Mouse (Mus musculus) liver, adult 2 months (tissue): Measurements from ENCODE around the gene Zbtb45.

Experiments
- CTCF ChIP-seq: fragments of 200-500 bp; IDR thresholded peaks from 2 replicates; pipeline ENCODE4 v1.5.1; 2011; ENCODE audit warnings: low read depth, low read length, control low read depth
- POLR2A ChIP-seq: fragments of 200-500 bp; IDR thresholded peaks from 2 replicates; pipeline ENCODE4 v1.6.1; 2011; ENCODE audit warnings: low read length, control low read depth; ENCODE audit not compliant: insufficient read depth; ENCODE audit errors: extremely low read depth

DNA sequence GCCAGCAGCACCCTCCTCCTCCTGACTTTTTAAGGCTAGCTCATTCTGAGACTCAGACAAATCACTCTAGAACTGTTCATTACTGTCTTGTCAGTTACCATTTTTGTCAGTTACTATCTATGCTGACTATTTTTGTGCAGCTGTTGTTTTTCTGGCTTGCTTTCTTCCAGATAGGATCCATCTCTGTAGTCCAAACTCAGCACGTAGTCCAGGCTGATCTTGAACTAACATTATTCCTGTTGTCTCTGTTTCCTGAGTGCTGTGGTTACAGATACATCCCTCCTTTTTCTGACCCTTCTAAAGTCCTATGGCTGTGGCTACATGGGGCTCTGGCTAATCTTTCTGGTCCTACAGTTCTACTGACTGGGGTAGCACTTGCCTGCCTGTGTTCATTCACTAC, 29.3 kb upstream of the Zbtb45 start:
- TF ChIP-seq CTCF: no peak
- no peak for TF ChIP-seq POLR2A
